Mouse (Mus musculus): ENCODE measurements at regions not wholly inside any gene's neighbourhood (a gene's known extent, or its start where the extent isn't known, plus 50 kb on each side); places are given as distances from the start of the nearest gene placed in this dataset.

DNA sequence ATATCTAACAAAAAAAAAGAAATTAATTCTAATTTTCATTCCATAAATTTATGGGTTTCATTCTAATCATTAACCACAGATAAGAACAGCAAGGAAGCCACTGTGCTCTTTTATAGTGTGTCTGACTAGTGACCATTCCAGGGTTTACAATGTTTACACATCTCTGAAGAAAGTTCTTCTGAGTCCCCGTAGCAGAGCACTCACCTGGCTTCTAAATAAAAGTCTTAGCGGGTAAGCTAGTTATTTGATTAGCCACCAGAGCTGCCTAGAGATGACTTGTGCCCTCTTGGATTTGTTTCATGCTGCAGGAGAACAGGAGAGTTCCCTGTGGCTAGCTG is 206.7 kb upstream of the Ank start:
- DNase-seq (no peak), ATAC-seq (ENCODE audit: insufficient read depth) (no peak)
- no peaks in the 10 kb centered on the region; the same call in 1 of the 2 replicates for H3K4me1 ChIP-seq (ENCODE audit: insufficient read depth)
- no peaks in the 10 kb centered on the region for H3K9me3 ChIP-seq (ENCODE audit: low read depth, low read length)
- H3K9ac ChIP-seq = no peak overlapping the region
- no peak overlapping the region for H3K27ac ChIP-seq (ENCODE audit: low read depth)
- H3K36me3 ChIP-seq (ENCODE audit: insufficient read depth) = no peaks in the 10 kb centered on the region
- no peak overlapping the region for H3K4me3 ChIP-seq (ENCODE audit: low read depth, low read length)
- 28% methylated on average over 2 of the region's 2 CpGs for WGBS
- TF ChIP-seq CTCF (IDR thresholded peaks at IDR 0.05; ENCODE audit: low read depth) = no peak
- H3K27me3 ChIP-seq (ENCODE audit: insufficient read depth, low read length) = no peaks in the 10 kb centered on the region
- no peak overlapping the region for H3K4me2 ChIP-seq

DNA sequence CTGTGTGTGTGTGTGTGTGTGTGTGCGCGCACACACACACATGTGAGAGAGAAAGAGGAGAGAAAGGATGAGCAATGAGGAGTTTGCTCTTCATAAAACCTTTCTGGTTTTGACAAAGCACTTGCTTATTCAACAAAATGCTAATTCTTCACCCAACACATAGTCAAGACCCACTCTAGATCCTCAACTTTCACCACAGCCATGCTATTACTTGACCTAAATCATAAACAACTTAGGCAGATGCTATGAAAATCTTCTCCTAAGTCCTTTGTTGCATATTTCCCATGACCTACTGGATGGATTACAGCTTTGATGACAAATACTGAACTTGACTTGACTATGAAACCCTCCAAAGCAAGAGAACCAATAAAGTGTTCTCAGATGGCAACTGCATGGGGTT is 196.3 kb upstream of the Ank start:
- DNase-seq (peak; percentile 71), ATAC-seq (ENCODE audit: insufficient read depth) (peak; percentile 79)
- Histone ChIP-seq H3K9ac (no peak overlapping the region), H3K36me3 (ENCODE audit: insufficient read depth) (no peaks in the 10 kb centered on the region), H3K27me3 (ENCODE audit: insufficient read depth, low read length) (no peaks in the 10 kb centered on the region), H3K4me3 (ENCODE audit: low read depth, low read length) (no peak overlapping the region), H3K27ac (ENCODE audit: low read depth) (no peak overlapping the region), H3K4me1 (ENCODE audit: insufficient read depth) (no peaks in the 10 kb centered on the region), H3K4me2 (no peak overlapping the region), H3K9me3 (ENCODE audit: low read depth, low read length) (no peaks in the 10 kb centered on the region)
- WGBS = 38% methylated on average over 2 of the region's 2 CpGs
- no peak for TF ChIP-seq CTCF (IDR thresholded peaks at IDR 0.05; ENCODE audit: low read depth)

DNA sequence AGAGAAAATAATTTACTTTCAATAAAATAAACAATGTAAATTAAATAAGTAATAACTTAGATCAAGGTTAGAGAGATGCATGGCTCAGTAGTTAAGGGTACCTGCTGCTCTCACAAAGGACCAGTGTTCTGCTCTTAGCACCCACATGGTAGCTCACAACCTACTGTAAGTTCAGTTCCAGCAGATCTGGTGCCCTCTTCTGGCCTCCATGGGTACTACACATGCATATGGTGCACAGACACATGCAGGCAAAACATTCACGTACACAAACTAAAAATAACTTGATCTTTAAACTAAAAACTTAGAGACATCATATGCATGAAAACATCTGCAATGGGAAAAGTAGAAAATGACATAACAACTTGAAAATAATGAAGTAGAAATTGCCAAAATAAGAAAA is 184.2 kb upstream of the Ank start:
- WGBS = 90% methylated on average over 1 of the region's 1 CpGs
- no peak for DNase-seq
- ATAC-seq (ENCODE audit: insufficient read depth) = no peak

DNA sequence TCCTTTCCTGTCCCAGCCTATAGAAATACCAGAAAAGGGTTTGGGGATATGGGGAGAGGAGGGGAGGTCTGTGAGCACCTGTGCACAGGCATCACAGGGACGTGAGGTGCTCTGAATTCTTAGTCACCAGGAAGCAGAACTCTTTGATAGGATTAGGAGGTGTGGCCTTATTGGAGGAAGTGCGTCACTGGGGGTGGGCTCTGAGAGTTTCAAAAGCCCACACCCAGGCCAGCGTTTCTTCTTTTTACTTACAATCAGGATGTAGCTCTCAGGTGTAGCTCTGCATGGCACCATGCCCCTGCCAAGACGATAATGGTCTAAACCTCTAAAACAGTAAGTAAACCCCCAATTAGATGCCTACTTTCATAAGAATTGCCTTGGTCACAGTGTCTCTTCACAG is 162.6 kb upstream of the Ank start:
- TF ChIP-seq CTCF (IDR thresholded peaks at IDR 0.05; ENCODE audit: low read depth) = no peak
- no peak for ATAC-seq (ENCODE audit: insufficient read depth)

More for the DNA sequence above, 184.2 kb upstream of the Ank start:
- TF ChIP-seq CTCF (IDR thresholded peaks at IDR 0.05; ENCODE audit: low read depth) = peak; percentile 44
- Histone ChIP-seq H3K4me2 (no peak overlapping the region), H3K4me1 (ENCODE audit: insufficient read depth) (no peaks in the 10 kb centered on the region), H3K9me3 (ENCODE audit: low read depth, low read length) (no peaks in the 10 kb centered on the region; the same call in 1 of the 2 replicates), H3K4me3 (ENCODE audit: low read depth, low read length) (no peak overlapping the region), H3K27me3 (ENCODE audit: insufficient read depth, low read length) (no peaks in the 10 kb centered on the region), H3K9ac (no peak overlapping the region), H3K36me3 (ENCODE audit: insufficient read depth) (no peaks in the 10 kb centered on the region), H3K27ac (ENCODE audit: low read depth) (no peak overlapping the region)

DNA sequence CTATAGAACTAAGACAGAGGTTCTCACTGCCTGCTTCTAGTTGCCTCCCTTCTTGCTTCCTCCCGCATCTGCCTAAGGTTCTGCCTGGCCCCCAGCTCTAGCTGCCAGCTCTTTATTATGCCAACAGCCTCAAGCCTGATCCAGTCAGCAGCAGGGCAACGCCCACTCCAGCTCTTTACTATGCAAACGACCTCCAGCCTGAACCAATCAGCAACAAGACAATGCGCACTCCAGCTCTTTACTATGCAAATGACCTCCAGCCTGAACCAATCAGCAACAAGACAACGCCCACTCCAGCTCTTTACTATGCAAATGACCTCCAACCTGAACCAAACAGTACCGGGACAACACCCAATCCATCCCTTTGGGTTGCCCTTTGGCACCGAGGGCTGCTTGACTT is 162.2 kb upstream of the Ank start:
- ATAC-seq (ENCODE audit: insufficient read depth) (no peak), DNase-seq (no peak)
- Histone ChIP-seq H3K4me1 (ENCODE audit: insufficient read depth) (no peaks in the 10 kb centered on the region), H3K9me3 (ENCODE audit: low read depth, low read length) (no peaks in the 10 kb centered on the region), H3K4me2 (no peak overlapping the region), H3K9ac (no peak overlapping the region), H3K27ac (ENCODE audit: low read depth) (no peak overlapping the region), H3K36me3 (ENCODE audit: insufficient read depth) (no peaks in the 10 kb centered on the region), H3K4me3 (ENCODE audit: low read depth, low read length) (no peak overlapping the region), H3K27me3 (ENCODE audit: insufficient read depth, low read length) (no peaks in the 10 kb centered on the region)
- no peak for TF ChIP-seq CTCF (IDR thresholded peaks at IDR 0.05; ENCODE audit: low read depth)
- WGBS = 64% methylated on average over 7 of the region's 7 CpGs

More for the DNA sequence above, 162.6 kb upstream of the Ank start:
- Histone ChIP-seq H3K9me3 (ENCODE audit: low read depth, low read length) (no peaks in the 10 kb centered on the region), H3K9ac (no peak overlapping the region), H3K27ac (ENCODE audit: low read depth) (no peak overlapping the region), H3K27me3 (ENCODE audit: insufficient read depth, low read length) (no peaks in the 10 kb centered on the region), H3K36me3 (ENCODE audit: insufficient read depth) (no peaks in the 10 kb centered on the region), H3K4me2 (no peak overlapping the region), H3K4me1 (ENCODE audit: insufficient read depth) (no peaks in the 10 kb centered on the region), H3K4me3 (ENCODE audit: low read depth, low read length) (no peak overlapping the region)
- DNase-seq = no peak
- 75% methylated on average over 4 of the region's 4 CpGs for WGBS

DNA sequence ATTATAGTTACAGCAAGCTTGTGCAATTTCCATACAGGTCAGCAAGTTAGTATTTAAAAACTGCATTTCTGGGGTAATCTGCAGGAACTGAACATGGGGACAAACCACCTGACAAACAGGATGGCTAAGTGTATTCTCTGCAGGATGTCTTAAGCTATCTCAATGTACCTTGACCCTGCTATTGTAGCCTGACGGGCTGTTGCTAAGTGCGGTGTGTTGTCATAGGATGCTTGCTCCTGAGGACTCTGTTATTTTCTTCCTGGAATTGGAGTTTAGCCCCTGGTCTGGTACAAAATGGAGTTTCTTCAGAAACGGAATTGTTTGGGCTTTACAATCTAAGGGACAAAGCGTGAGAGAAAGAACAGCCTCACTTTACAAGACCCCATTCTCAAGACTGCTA is 161.4 kb upstream of the Ank start:
- H3K9ac ChIP-seq = no peak overlapping the region
- ATAC-seq (ENCODE audit: insufficient read depth) = no peak
- WGBS = 86% methylated on average over 4 of the region's 4 CpGs

DNA sequence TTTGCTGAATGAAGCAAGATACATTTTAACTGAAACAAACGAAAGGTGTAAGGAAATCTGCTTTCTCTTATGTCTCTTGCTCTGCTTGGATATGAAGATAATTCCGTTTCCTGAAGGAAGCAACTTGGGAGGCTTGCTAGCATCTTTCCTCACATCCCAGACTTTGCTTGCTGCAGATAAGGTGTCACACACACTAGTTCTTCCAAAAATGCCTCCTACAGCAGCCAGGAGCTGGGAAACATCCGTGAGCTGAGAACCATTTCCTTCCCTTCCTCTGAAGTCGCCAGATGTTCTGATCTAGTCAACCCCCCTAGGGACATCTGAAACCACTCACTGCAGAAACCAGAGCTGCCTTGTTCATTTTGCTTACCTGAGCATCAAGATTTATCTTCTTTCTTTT is 157.8 kb upstream of the Ank start:
- Histone ChIP-seq H3K9ac (no peak overlapping the region), H3K4me3 (ENCODE audit: low read depth, low read length) (no peak overlapping the region), H3K4me1 (ENCODE audit: insufficient read depth) (no peaks in the 10 kb centered on the region), H3K27me3 (ENCODE audit: insufficient read depth, low read length) (no peaks in the 10 kb centered on the region), H3K9me3 (ENCODE audit: low read depth, low read length) (no peaks in the 10 kb centered on the region), H3K36me3 (ENCODE audit: insufficient read depth) (no peaks in the 10 kb centered on the region), H3K4me2 (no peak overlapping the region), H3K27ac (ENCODE audit: low read depth) (no peak overlapping the region)
- TF ChIP-seq CTCF (IDR thresholded peaks at IDR 0.05; ENCODE audit: low read depth) = no peak
- no peak for ATAC-seq (ENCODE audit: insufficient read depth)
- 48% methylated on average over 4 of the region's 4 CpGs for WGBS
- no peak for DNase-seq

More for the DNA sequence above, 161.4 kb upstream of the Ank start:
- no peak overlapping the region for H3K27ac ChIP-seq (ENCODE audit: low read depth)
- DNase-seq = no peak
- no peaks in the 10 kb centered on the region for H3K4me1 ChIP-seq (ENCODE audit: insufficient read depth)
- H3K36me3 ChIP-seq (ENCODE audit: insufficient read depth) = no peaks in the 10 kb centered on the region
- no peaks in the 10 kb centered on the region for H3K9me3 ChIP-seq (ENCODE audit: low read depth, low read length)
- H3K4me2 ChIP-seq = no peak overlapping the region
- no peak for TF ChIP-seq CTCF (IDR thresholded peaks at IDR 0.05; ENCODE audit: low read depth)
- no peaks in the 10 kb centered on the region for H3K27me3 ChIP-seq (ENCODE audit: insufficient read depth, low read length)
- no peak overlapping the region for H3K4me3 ChIP-seq (ENCODE audit: low read depth, low read length)

Measured in lung, embryonic 14.5 days (tissue).